Mouse (Mus musculus) erythroblast, embryonic 14.5 days (primary cell): Measurements from ENCODE around the gene Shroom2. TPM values are rescaled to one million over a fixed set of nuclear protein-coding genes. Genes with fewer than 3 reads are reported as not detected.

ENCODE experiments used
- H3K27me3 ChIP-seq: 2 replicates; pipeline ENCODE4 v1.6.1; 2012; ENCODE audit warnings: inconsistent platforms; ENCODE audit not compliant: control insufficient read depth
- H3K36me3 ChIP-seq: 2 replicates; pipeline ENCODE4 v1.6.1; 2012; ENCODE audit warnings: mild to moderate bottlenecking, inconsistent platforms; ENCODE audit not compliant: control insufficient read depth
- H3K4me1 ChIP-seq: 2 replicates; pipeline ENCODE4 v1.6.1; 2012; ENCODE audit warnings: inconsistent platforms; ENCODE audit not compliant: control insufficient read depth
- H3K4me3 ChIP-seq: replicated peaks from 2 replicates; pipeline ENCODE3; 2012; ENCODE audit warnings: moderate library complexity, mild to moderate bottlenecking, inconsistent platforms
- H3K9me3 ChIP-seq: 2 replicates; pipeline ENCODE4 v1.6.1; 2012; ENCODE audit warnings: low read length, inconsistent platforms, mixed read lengths; ENCODE audit not compliant: control insufficient read depth
- GATA1 ChIP-seq: IDR thresholded peaks from 2 replicates; pipeline ENCODE4 v1.6.1; 2012; ENCODE audit warnings: low read length, inconsistent platforms, mixed read lengths
- TAL1 ChIP-seq: IDR thresholded peaks from 3 replicates; pipeline ENCODE4 v1.6.1; 2012; ENCODE audit warnings: low read length, inconsistent platforms, mixed read lengths
- polyA plus RNA-seq: library from polyadenylated mRNA; stranded (reverse); fragments of >175 nt; gene quantifications from 2 replicates; pipeline ENCODE4 v1.2.3, GENCODE M21; 2012

Gene Shroom2
- polyA plus RNA-seq, 1 experiment: not detected

- Histone ChIP-seq H3K4me3 (no peak overlapping the region), H3K9me3 (no peaks in the 10 kb centered on the region), H3K27me3 (no peaks in the 10 kb centered on the region; the same call in 1 of the 2 replicates), H3K4me1 (no peaks in the 10 kb centered on the region), H3K36me3 (no peaks in the 10 kb centered on the region)
- TF ChIP-seq GATA1 (no peak), TAL1 (no peak)
Measured at GRCm38 (mm10) chrX:152655796-152656608, 113.3 kb downstream of the Shroom2 start.

DNA sequence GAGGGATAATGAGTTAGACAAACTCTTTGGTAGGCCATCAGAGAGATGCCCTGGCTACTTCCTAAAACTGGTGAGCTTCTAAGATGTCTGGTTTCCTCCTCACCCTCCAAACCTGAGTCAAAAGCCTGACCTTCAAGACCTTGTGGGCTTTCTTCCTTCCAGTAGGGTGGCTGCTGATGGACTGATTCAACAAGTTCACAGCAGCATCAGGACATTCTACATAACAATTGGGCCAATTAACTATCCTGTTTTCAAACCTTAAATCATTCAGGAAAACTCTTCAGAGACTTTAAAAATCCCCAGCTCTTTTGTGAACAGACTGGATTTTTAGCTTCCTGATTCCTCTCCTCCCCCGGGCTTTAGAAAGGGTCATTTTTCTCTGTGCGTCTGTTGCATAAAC lies 116.6 kb downstream of the Shroom2 start:
- H3K27me3 ChIP-seq: no peaks in the 10 kb centered on the region; the same call in 1 of the 2 replicates
- no peaks in the 10 kb centered on the region for H3K9me3 ChIP-seq
- no peak overlapping the region for H3K4me3 ChIP-seq
- no peaks in the 10 kb centered on the region for H3K4me1 ChIP-seq
- TF ChIP-seq GATA1 (no peak), TAL1 (no peak)
- no peaks in the 10 kb centered on the region for H3K36me3 ChIP-seq

DNA sequence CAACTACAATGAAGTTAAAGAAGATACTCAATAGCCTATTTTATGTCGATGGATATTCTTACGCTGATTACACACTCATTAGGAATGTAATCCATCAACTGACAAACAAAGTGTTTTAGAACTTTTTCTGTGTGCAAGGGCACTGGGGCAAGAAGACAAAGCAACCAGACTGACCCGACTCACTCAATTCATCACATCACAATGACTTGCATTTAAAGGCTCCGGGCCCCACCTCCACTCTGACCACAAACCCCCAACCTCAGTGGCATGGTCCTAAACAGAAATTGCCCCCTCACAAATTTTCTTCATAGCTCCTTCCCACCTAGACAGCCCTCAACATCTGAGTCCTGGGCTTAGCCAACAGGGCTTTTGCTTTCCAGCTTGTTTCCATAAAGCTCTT lies 124.4 kb downstream of the Shroom2 start:
- no peak overlapping the region for H3K4me3 ChIP-seq
- H3K27me3 ChIP-seq: no peaks in the 10 kb centered on the region; the same call in 1 of the 2 replicates
- TF ChIP-seq GATA1 (no peak), TAL1 (no peak)
- no peaks in the 10 kb centered on the region for H3K4me1 ChIP-seq
- no peaks in the 10 kb centered on the region for H3K9me3 ChIP-seq
- H3K36me3 ChIP-seq: no peaks in the 10 kb centered on the region

DNA sequence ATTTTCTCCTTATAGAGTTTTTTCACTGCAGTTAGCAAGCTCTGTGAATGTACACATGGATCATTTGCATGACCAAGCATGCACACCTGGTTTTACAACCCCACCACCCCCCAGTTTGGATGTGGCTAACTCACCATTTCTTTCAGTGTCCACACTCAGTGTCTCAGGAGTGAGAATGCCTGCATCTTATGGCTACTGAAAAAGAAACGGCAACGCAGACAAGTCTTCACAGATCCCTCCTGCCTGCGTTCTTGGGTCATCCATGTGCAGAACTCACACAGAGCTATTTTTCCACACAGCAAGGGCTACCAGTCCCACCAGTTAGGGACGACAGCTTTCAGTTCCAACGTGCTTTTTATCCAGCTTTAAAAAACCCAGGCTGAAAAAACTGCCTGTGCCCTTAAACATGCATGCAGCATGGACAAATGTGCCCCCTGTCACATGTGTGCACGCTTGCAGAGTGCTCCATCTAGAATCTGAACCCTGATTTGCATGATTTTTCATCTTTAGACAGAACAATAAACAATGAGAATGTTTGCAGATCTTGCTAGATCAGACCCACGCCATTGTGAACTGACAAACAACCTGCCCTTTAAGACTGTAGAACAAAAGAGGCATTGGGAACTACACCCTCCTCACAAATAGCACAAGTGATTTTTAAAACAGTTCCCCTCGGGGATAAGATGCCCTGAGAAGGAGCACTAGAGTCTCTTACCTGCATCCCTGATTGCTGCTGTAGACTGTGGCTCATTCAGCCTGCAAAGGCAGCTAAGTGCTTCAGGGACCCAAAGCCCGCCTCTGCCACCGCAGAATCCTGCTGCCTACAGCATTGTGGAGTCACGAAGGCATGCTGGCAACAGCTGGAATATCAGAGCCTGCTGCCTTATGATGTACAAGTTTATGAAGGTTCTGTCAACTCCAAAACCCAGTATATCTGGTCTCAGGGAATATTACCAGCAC lies 125.3 kb downstream of the Shroom2 start:
- no peaks in the 10 kb centered on the region for H3K9me3 ChIP-seq
- TF ChIP-seq GATA1 (no peak), TAL1 (no peak)
- no peaks in the 10 kb centered on the region for H3K4me1 ChIP-seq
- no peaks in the 10 kb centered on the region; the same call in 1 of the 2 replicates for H3K27me3 ChIP-seq
- H3K4me3 ChIP-seq: no peak overlapping the region
- H3K36me3 ChIP-seq: no peaks in the 10 kb centered on the region

DNA sequence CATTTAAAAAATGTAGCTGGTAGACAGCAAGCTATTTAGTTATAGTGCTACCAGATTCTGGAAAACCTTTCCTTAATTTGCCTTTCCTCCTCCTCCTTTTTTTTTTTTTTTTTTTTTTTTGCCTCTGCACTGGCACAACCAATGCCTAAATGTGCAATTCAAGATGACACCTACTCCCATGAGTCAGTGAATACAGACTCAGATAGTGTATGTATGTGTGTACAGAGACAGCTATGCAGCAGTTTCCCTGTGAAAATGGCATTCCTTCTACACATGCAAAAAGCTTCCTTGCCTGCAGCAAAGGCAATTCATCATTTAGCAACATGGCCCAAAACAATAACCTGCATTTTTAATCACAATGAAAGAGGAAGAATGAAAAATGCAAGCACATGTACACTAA lies 126.1 kb downstream of the Shroom2 start:
- H3K4me3 ChIP-seq: no peak overlapping the region
- H3K27me3 ChIP-seq: no peaks in the 10 kb centered on the region; the same call in 1 of the 2 replicates
- no peaks in the 10 kb centered on the region for H3K36me3 ChIP-seq
- no peaks in the 10 kb centered on the region for H3K4me1 ChIP-seq
- TF ChIP-seq GATA1 (no peak), TAL1 (no peak)
- no peaks in the 10 kb centered on the region for H3K9me3 ChIP-seq

GRCm38 (mm10) chrX:152642627-152643026 lies 126.6 kb downstream of the Shroom2 start:
- TF ChIP-seq TAL1 (no peak), GATA1 (no peak)
- Histone ChIP-seq H3K27me3 (no peaks in the 10 kb centered on the region; the same call in 1 of the 2 replicates), H3K9me3 (no peaks in the 10 kb centered on the region), H3K36me3 (no peaks in the 10 kb centered on the region), H3K4me1 (no peaks in the 10 kb centered on the region), H3K4me3 (no peak overlapping the region)

DNA sequence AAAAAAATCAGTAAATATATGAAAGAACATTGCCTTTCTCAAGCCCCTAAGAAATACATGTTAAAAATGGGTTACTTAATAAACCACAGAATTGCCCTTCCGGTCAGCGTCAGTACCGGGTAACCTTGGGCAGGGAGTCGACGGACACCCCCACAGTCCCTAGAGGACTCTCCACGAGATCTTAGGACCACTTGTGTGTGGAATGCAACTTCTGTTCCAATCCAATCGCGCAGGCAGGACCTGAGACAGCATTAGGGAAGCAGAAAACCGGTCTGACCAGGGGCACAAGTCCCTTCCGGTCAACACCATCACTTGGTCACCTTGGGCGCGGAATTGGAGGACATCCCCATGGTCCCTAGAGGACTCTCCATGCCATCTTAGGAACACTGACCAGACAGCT lies 133.9 kb downstream of the Shroom2 start:
- no peaks in the 10 kb centered on the region for H3K4me1 ChIP-seq
- no peak overlapping the region for H3K4me3 ChIP-seq
- H3K36me3 ChIP-seq: no peaks in the 10 kb centered on the region
- H3K9me3 ChIP-seq: peaks cover 2% of the 10 kb centered on the region; the same call in 1 of the 2 replicates
- H3K27me3 ChIP-seq: no peaks in the 10 kb centered on the region
- TF ChIP-seq GATA1 (no peak), TAL1 (no peak)

DNA sequence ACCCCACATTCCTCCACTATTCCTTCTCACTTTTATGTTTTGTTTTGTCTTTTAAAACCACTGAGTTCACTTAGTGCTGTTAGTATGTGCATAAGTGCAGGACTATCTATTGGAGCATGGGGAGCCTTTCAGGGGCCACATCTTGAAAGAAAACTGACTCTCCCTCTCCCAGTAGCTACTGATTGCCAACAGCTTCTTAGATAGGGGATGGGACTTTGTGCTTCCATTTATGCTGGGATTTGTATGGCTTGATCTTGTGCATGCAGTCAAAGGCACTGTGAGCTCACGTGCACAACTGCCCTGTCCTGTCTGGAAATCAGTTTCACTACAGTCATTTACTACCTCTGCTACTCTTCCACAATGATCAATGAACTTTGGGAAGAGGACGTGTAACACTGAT lies 147.9 kb downstream of the Shroom2 start:
- H3K4me1 ChIP-seq: no peaks in the 10 kb centered on the region
- no peaks in the 10 kb centered on the region for H3K27me3 ChIP-seq
- H3K4me3 ChIP-seq: no peak overlapping the region
- no peaks in the 10 kb centered on the region for H3K36me3 ChIP-seq
- TF ChIP-seq GATA1: no peak
- TF ChIP-seq TAL1: no peak
- no peaks in the 10 kb centered on the region for H3K9me3 ChIP-seq

DNA sequence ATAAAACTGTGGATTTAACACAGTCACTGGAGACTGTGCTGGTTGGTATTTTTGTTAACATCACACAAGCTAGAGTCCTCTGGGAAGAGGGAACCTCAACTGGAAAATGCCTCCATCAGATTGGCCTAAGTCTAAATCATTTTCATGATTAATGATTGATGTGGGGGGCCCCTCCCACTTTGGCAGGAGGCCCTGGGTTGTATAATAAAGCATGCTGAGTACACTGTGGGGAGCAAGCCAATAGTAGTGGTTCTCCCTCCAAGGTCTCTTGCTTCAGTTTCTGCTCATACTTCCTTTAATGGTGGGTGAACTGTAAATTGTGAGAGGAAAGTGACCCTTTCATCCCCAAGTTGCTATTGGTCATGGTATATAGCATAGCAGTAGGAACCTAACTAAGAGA lies 148.3 kb downstream of the Shroom2 start:
- H3K9me3 ChIP-seq: no peaks in the 10 kb centered on the region
- H3K36me3 ChIP-seq: no peaks in the 10 kb centered on the region
- no peak overlapping the region for H3K4me3 ChIP-seq
- no peaks in the 10 kb centered on the region for H3K27me3 ChIP-seq
- no peaks in the 10 kb centered on the region for H3K4me1 ChIP-seq
- no peak for TF ChIP-seq TAL1
- no peak for TF ChIP-seq GATA1
